Mouse (Mus musculus) MEL (cell line): ENCODE measurements around the gene Myo1a. TPM values are rescaled to one million over a fixed set of nuclear protein-coding genes. Genes with fewer than 3 reads are reported as not detected.

ENCODE experiments used
- DNase-seq: peaks from one replicate; pipeline ENCODE4 v3.0.0; 2011; ENCODE audit warnings: low read depth, low spot score
- H3K27ac ChIP-seq: 2 replicates; pipeline ENCODE4 v1.5.1; 2012; ENCODE audit warnings: low read depth, mild to moderate bottlenecking, control low read depth, low read length, moderate library complexity; ENCODE audit not compliant: control insufficient read depth
- H3K27me3 ChIP-seq, 2 experiments: fragments of 150-350 bp in 1 of 2; sonication (generic) in 1 of 2; 2 replicates each; pipeline ENCODE4 v1.6.1; 2012; ENCODE audit warnings: low read length in 2 of 2, mild to moderate bottlenecking in 2 of 2, improper control_type of control experiment in 1 of 2, moderate library complexity in 1 of 2; ENCODE audit not compliant: insufficient read depth in 2 of 2, control insufficient read depth in 1 of 2
- H3K36me3 ChIP-seq, 2 experiments: 2 replicates each; pipeline ENCODE4 v1.6.1; 2012 to 2014; ENCODE audit warnings: low read length in 2 of 2, improper control_type of control experiment in 1 of 2, inconsistent platforms in 1 of 2, mild to moderate bottlenecking in 1 of 2; ENCODE audit not compliant: insufficient read depth in 2 of 2, control insufficient read depth in 1 of 2
- H3K4me1 ChIP-seq, 2 experiments: fragments of 150-350 bp in 1 of 2; sonication (generic) in 1 of 2; 2 replicates each; pipeline ENCODE4 v1.6.1; 2012; ENCODE audit warnings: low read length in 2 of 2, improper control_type of control experiment in 1 of 2, mild to moderate bottlenecking in 1 of 2; ENCODE audit not compliant: insufficient read depth in 2 of 2, control insufficient read depth in 1 of 2
- H3K4me3 ChIP-seq, 2 experiments: fragments of 150-350 bp in 1 of 2; sonication (generic) in 1 of 2; 2 replicates each; pipeline ENCODE4 v1.5.1; 2012; ENCODE audit warnings: low read depth in 2 of 2, low read length in 2 of 2, mild to moderate bottlenecking in 2 of 2, moderate library complexity in 2 of 2, control low read depth in 1 of 2, improper control_type of control experiment in 1 of 2; ENCODE audit not compliant: control insufficient read depth in 1 of 2, insufficient read depth in 1 of 2
- H3K79me2 ChIP-seq: 2 replicates; pipeline ENCODE4 v1.6.1; 2012; ENCODE audit warnings: mild to moderate bottlenecking, low read length, moderate library complexity; ENCODE audit not compliant: control insufficient read depth, poor library complexity, insufficient read depth
- H3K9ac ChIP-seq: 2 replicates; pipeline ENCODE4 v1.6.1; 2012; ENCODE audit warnings: low read depth, mild to moderate bottlenecking, control low read depth, low read length, moderate library complexity; ENCODE audit not compliant: control insufficient read depth, poor library complexity, severe bottlenecking
- H3K9me3 ChIP-seq: fragments of 150-350 bp; sonication (generic); replicated peaks from 2 replicates; pipeline ENCODE4 v1.6.1; 2012; ENCODE audit warnings: mild to moderate bottlenecking, low read length, improper control_type of control experiment, moderate library complexity; ENCODE audit not compliant: insufficient read depth
- CTCF ChIP-seq, 3 experiments: IDR thresholded peaks in 2 of 3; conservative IDR thresholded peaks in 1 of 3; 2 replicates each; pipeline ENCODE4 v1.5.1; 2011 to 2012; ENCODE audit warnings: low read length in 3 of 3, low read depth in 2 of 3, mild to moderate bottlenecking in 2 of 3, improper control_type of control experiment in 1 of 3, inconsistent platforms in 1 of 3, mixed read lengths in 1 of 3, moderate library complexity in 1 of 3; ENCODE audit not compliant: control insufficient read depth in 1 of 3, insufficient read depth in 1 of 3, poor library complexity in 1 of 3, severe bottlenecking in 1 of 3
- E2F4 ChIP-seq: IDR thresholded peaks from 2 replicates; pipeline ENCODE4 v1.6.1; 2011; ENCODE audit warnings: low read depth, low read length, improper control_type of control experiment, borderline replicate concordance
- EP300 ChIP-seq, 2 experiments: IDR thresholded peaks; 2 replicates each; pipeline ENCODE4 v1.6.1; 2011; ENCODE audit warnings: improper control_type of control experiment in 2 of 2, low read length in 2 of 2, low read depth in 1 of 2, mild to moderate bottlenecking in 1 of 2
- GATA1 ChIP-seq: IDR thresholded peaks from 2 replicates; pipeline ENCODE4 v1.6.1; 2011; ENCODE audit warnings: low read depth, low read length, improper control_type of control experiment
- JUND ChIP-seq: IDR thresholded peaks from 2 replicates; pipeline ENCODE4 v1.6.1; 2011; ENCODE audit warnings: low read depth, mild to moderate bottlenecking, improper control_type of control experiment, low read length
- KAT2A ChIP-seq: conservative IDR thresholded peaks from 2 replicates; pipeline ENCODE4 v1.6.1; 2012; ENCODE audit warnings: low read depth, low read length, improper control_type of control experiment, inconsistent platforms
- NELFE ChIP-seq: IDR thresholded peaks from 2 replicates; pipeline ENCODE4 v1.6.1; 2011; ENCODE audit warnings: low read depth, low read length, improper control_type of control experiment
- POLR2A ChIP-seq, 2 experiments: IDR thresholded peaks; 2 replicates each; pipeline ENCODE4 v1.6.1; 2011 to 2012; ENCODE audit warnings: low read length in 2 of 2, mild to moderate bottlenecking in 2 of 2, control low read depth in 1 of 2, improper control_type of control experiment in 1 of 2, low read depth in 1 of 2, moderate library complexity in 1 of 2; ENCODE audit not compliant: control insufficient read depth in 1 of 2, insufficient read depth in 1 of 2, poor library complexity in 1 of 2
- POLR2AphosphoS2 ChIP-seq: IDR thresholded peaks from 2 replicates; pipeline ENCODE4 v1.6.1; 2011; ENCODE audit warnings: low read length, improper control_type of control experiment
- POLR2AphosphoS5 ChIP-seq: IDR thresholded peaks from 2 replicates; pipeline ENCODE4 v1.6.1; 2012; ENCODE audit warnings: low read depth, borderline replicate concordance, mild to moderate bottlenecking, inconsistent platforms, low read length, moderate library complexity, mixed read lengths
- RCOR1 ChIP-seq: IDR thresholded peaks from 2 replicates; pipeline ENCODE4 v1.6.1; 2012; ENCODE audit warnings: low read depth, mild to moderate bottlenecking, inconsistent platforms, low read length, improper control_type of control experiment
- SIN3A ChIP-seq: IDR thresholded peaks from 2 replicates; pipeline ENCODE4 v1.6.1; 2012; ENCODE audit warnings: low read length, improper control_type of control experiment, inconsistent platforms
- SMC3 ChIP-seq: IDR thresholded peaks from 2 replicates; pipeline ENCODE4 v1.6.1; 2011; ENCODE audit warnings: low read depth, low read length, improper control_type of control experiment
- TAL1 ChIP-seq: IDR thresholded peaks from 2 replicates; pipeline ENCODE4 v1.6.1; 2012; ENCODE audit warnings: mild to moderate bottlenecking, inconsistent platforms, low read length, moderate library complexity, mixed read lengths
- TBP ChIP-seq: IDR thresholded peaks from 2 replicates; pipeline ENCODE4 v1.8.0; 2011; ENCODE audit warnings: low read depth, low read length, improper control_type of control experiment
- UBTF ChIP-seq: IDR thresholded peaks from 2 replicates; pipeline ENCODE4 v1.6.1; 2012; ENCODE audit warnings: low read depth, mild to moderate bottlenecking, inconsistent platforms, low read length, improper control_type of control experiment, moderate library complexity, borderline replicate concordance; ENCODE audit not compliant: insufficient read depth
- ZC3H11A ChIP-seq: IDR thresholded peaks from 2 replicates; pipeline ENCODE4 v1.6.1; 2012; ENCODE audit warnings: low read depth, mild to moderate bottlenecking, inconsistent platforms, low read length, improper control_type of control experiment
- ZKSCAN1 ChIP-seq: IDR thresholded peaks from 2 replicates; pipeline ENCODE4 v1.6.1; 2012; ENCODE audit warnings: low read depth, mild to moderate bottlenecking, inconsistent platforms, low read length, improper control_type of control experiment, moderate library complexity
- ZMIZ1 ChIP-seq: IDR thresholded peaks from 2 replicates; pipeline ENCODE4 v1.6.1; 2012; ENCODE audit warnings: low read depth, mild to moderate bottlenecking, inconsistent platforms, low read length, improper control_type of control experiment, moderate library complexity
- ZNF384 ChIP-seq: IDR thresholded peaks from 2 replicates; pipeline ENCODE4 v1.6.1; 2012; ENCODE audit warnings: low read depth, mild to moderate bottlenecking, inconsistent platforms, low read length, improper control_type of control experiment
- polyA plus RNA-seq, 2 experiments: library from polyadenylated mRNA; stranded (reverse) in 1 of 2; unstranded in 1 of 2; fragments of >175 nt in 1 of 2; fragments of >200 nt in 1 of 2; gene quantifications; 2 replicates each; pipeline versions ENCODE4 v1.2.1 to v1.2.4; 2012; ENCODE audit warnings: low replicate concordance in 2 of 2, low read depth in 1 of 2; ENCODE audit not compliant: insufficient read length in 2 of 2, insufficient read depth in 1 of 2, missing spikeins in 1 of 2
- total RNA-seq: library from RNA; depleted of rRNA; stranded (reverse); fragments of 300-350 nt; gene quantifications from 2 replicates; pipeline ENCODE4 v1.2.3, GENCODE M21; 2012

Gene Myo1a
- total and polyA plus RNA-seq, 3 experiments: 0.08 to 0.33 TPM; not detected in 1

GRCm38 (mm10) chr10:127755770-127756468, 50.9 kb downstream of the Myo1a start:
- no peaks in the 10 kb centered on the region for H3K9me3 ChIP-seq
- peak overlapping the region; percentile 5 to 23 for H3K4me3 ChIP-seq
- peak; percentile 38 for DNase-seq
- peaks cover 0 to 16% of the 10 kb centered on the region in 2 experiments; a peak in 2 of 4 replicates for H3K36me3 ChIP-seq
- peaks cover 2 to 4% of the 10 kb centered on the region in 2 experiments; a peak in 2 of 4 replicates for H3K27me3 ChIP-seq
- H3K27ac ChIP-seq: no peak overlapping the region
- H3K79me2 ChIP-seq: no peaks in the 10 kb centered on the region
- peaks cover 0 to 26% of the 10 kb centered on the region in 2 experiments; a peak in 2 of 4 replicates for H3K4me1 ChIP-seq
- peak overlapping the region; percentile 17; the same call in 1 of the 2 replicates for H3K9ac ChIP-seq
- TF ChIP-seq RCOR1 (no peak), GATA1 (peak; percentile 64), EP300 (IDR thresholded peaks at IDR 0.05; ENCODE audit: low read depth in 1 of 2, low read length in 2 of 2) (peak in 1 of 2 experiments; percentile 27; a peak in 1 of 4 replicates), ZNF384 (peak; percentile 66; the same call in 1 of the 2 replicates), KAT2A (no peak), SMC3 (no peak), SIN3A (no peak), TAL1 (no peak), CTCF (IDR thresholded peaks at IDR 0.05 in 2 of 3, conservative IDR thresholded peaks at IDR 0.05 in 1 of 3; ENCODE audit: control insufficient read depth in 1 of 3, insufficient read depth in 1 of 3, low read depth in 2 of 3, low read length in 3 of 3, poor library complexity in 1 of 3, severe bottlenecking in 1 of 3) (no peak), POLR2AphosphoS2 (no peak), JUND (no peak), ZC3H11A (no peak), ZKSCAN1 (no peak), POLR2AphosphoS5 (no peak), NELFE (no peak), TBP (peak; percentile 10; the same call in 1 of the 2 replicates), UBTF (no peak), POLR2A (IDR thresholded peaks at IDR 0.05; ENCODE audit: control insufficient read depth in 1 of 2, insufficient read depth in 1 of 2, low read depth in 1 of 2, low read length in 2 of 2, poor library complexity in 1 of 2) (no peak), ZMIZ1 (no peak), E2F4 (no peak)
